Mouse (Mus musculus) limb, embryonic 10.5 days (tissue): ENCODE measurements at regions not wholly inside any gene's neighbourhood (a gene's known extent, or its start where the extent isn't known, plus 50 kb on each side); places are given as distances from the start of the nearest gene placed in this dataset.
"Not testable (repeated sequence)": the region's sequence is repeated elsewhere in the genome, so short reads cannot be mapped to it uniquely, and the experiment has no call there.

Source experiments
- DNase-seq: peaks from one replicate; pipeline ENCODE4 v3.0.0-alpha.2; 2017; ENCODE audit warnings: low spot score
- H3K27ac ChIP-seq: fragments of 300-500 bp; sonication (generic); 2 replicates; pipeline ENCODE4 v1.5.1; 2016; ENCODE audit warnings: mild to moderate bottlenecking
- H3K27me3 ChIP-seq: fragments of 300-500 bp; sonication (generic); 2 replicates; pipeline ENCODE4 v1.6.1; 2016; ENCODE audit warnings: low read depth, mild to moderate bottlenecking; ENCODE audit not compliant: poor library complexity, severe bottlenecking
- H3K36me3 ChIP-seq: fragments of 300-500 bp; sonication (generic); 2 replicates; pipeline ENCODE4 v1.6.1; 2016; ENCODE audit warnings: mild to moderate bottlenecking, moderate library complexity
- H3K4me1 ChIP-seq: fragments of 300-500 bp; sonication (generic); 2 replicates; pipeline ENCODE4 v1.6.1; 2016
- H3K4me3 ChIP-seq: fragments of 300-500 bp; sonication (generic); 2 replicates; pipeline ENCODE4 v1.5.1; 2016; ENCODE audit warnings: mild to moderate bottlenecking, moderate library complexity
- H3K9me3 ChIP-seq: fragments of 300-500 bp; sonication (generic); replicated peaks from 2 replicates; pipeline ENCODE4 v1.6.1; 2016; ENCODE audit warnings: mild to moderate bottlenecking
- WGBS: fragments of 180-500 bp; shearing (Covaris S2); methylation state at CpG from one replicate; pipeline ENCODE4 v1.1.7; 2016; 5-methylcytosine and 5-hydroxymethylcytosine counted together

- peak overlapping the region; percentile 72 for H3K27ac ChIP-seq
- no peaks in the 10 kb centered on the region for H3K27me3 ChIP-seq
- 37% methylated on average over 16 of the region's 16 CpGs for WGBS
- DNase-seq: peak; percentile 62
- H3K4me1 ChIP-seq: peaks cover 9% of the 10 kb centered on the region
- no peaks in the 10 kb centered on the region for H3K36me3 ChIP-seq
- H3K9me3 ChIP-seq: no peaks in the 10 kb centered on the region
- no peak overlapping the region for H3K4me3 ChIP-seq
Observed at GRCm38 (mm10) chr11:16559001-16559699, 50.9 kb upstream of the Sec61g start.

GRCm38 (mm10) chr11:16561727-16562126 lies 53.4 kb upstream of the Sec61g start:
- H3K27ac ChIP-seq: no peak overlapping the region
- H3K9me3 ChIP-seq: no peaks in the 10 kb centered on the region
- no peaks in the 10 kb centered on the region for H3K27me3 ChIP-seq
- no peak for DNase-seq
- peaks cover 9% of the 10 kb centered on the region for H3K4me1 ChIP-seq
- WGBS: 82% methylated on average over 4 of the region's 4 CpGs
- H3K4me3 ChIP-seq: no peak overlapping the region
- H3K36me3 ChIP-seq: no peaks in the 10 kb centered on the region

- Histone ChIP-seq H3K9me3 (no peaks in the 10 kb centered on the region), H3K27me3 (no peaks in the 10 kb centered on the region), H3K36me3 (no peaks in the 10 kb centered on the region), H3K4me3 (no peak overlapping the region), H3K27ac (no peak overlapping the region), H3K4me1 (peaks cover 12% of the 10 kb centered on the region)
- DNase-seq: no peak
- WGBS: 81% methylated on average over 4 of the region's 4 CpGs
Observed at GRCm38 (mm10) chr11:16589085-16589680, 80.9 kb upstream of the Sec61g start.

DNA sequence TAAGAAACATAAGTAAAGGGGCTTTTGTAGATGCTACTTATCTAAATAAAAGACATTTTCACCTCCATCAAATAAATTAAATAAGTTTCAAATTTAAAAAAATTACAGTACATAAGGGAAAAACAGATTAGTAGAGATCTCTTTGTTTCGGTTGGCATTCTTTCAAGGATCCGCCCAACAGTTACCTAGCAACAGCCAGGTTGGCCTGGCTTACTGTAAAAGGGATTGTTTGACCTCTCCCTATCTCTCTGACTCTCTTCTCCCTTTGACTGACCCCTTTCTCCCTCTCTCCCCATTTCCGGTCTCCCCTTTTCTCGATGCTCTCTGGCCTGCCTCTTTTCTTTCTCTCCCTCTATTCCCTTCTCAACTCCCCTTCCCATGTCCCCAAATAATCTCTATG lies 82.3 kb upstream of the Sec61g start:
- Histone ChIP-seq H3K9me3 (no peaks in the 10 kb centered on the region), H3K4me1 (peaks cover 12% of the 10 kb centered on the region), H3K27ac (no peak overlapping the region), H3K4me3 (no peak overlapping the region), H3K27me3 (no peaks in the 10 kb centered on the region), H3K36me3 (no peaks in the 10 kb centered on the region)
- no peak for DNase-seq
- WGBS: 79% methylated on average over 4 of the region's 4 CpGs

GRCm38 (mm10) chr11:16591471-16591921 lies 83.2 kb upstream of the Sec61g start:
- 12% methylated on average over 7 of the region's 7 CpGs for WGBS

GRCm38 (mm10) chr11:16592006-16592405 lies 83.7 kb upstream of the Sec61g start:
- no peak for DNase-seq
- WGBS: 70% methylated on average over 4 of the region's 4 CpGs
- Histone ChIP-seq H3K4me1 (peaks cover 12% of the 10 kb centered on the region), H3K36me3 (no peaks in the 10 kb centered on the region), H3K4me3 (no peak overlapping the region), H3K27ac (peak overlapping the region; percentile 61; the same call in 1 of the 2 replicates), H3K9me3 (no peaks in the 10 kb centered on the region), H3K27me3 (no peaks in the 10 kb centered on the region)

More at GRCm38 (mm10) chr11:16591471-16591921, 83.2 kb upstream of the Sec61g start:
- no peaks in the 10 kb centered on the region for H3K36me3 ChIP-seq
- H3K4me1 ChIP-seq: peaks cover 12% of the 10 kb centered on the region
- no peaks in the 10 kb centered on the region for H3K27me3 ChIP-seq
- H3K27ac ChIP-seq: peak overlapping the region; percentile 61; the same call in 1 of the 2 replicates
- peak; percentile 54 for DNase-seq
- no peaks in the 10 kb centered on the region for H3K9me3 ChIP-seq
- H3K4me3 ChIP-seq: no peak overlapping the region

DNA sequence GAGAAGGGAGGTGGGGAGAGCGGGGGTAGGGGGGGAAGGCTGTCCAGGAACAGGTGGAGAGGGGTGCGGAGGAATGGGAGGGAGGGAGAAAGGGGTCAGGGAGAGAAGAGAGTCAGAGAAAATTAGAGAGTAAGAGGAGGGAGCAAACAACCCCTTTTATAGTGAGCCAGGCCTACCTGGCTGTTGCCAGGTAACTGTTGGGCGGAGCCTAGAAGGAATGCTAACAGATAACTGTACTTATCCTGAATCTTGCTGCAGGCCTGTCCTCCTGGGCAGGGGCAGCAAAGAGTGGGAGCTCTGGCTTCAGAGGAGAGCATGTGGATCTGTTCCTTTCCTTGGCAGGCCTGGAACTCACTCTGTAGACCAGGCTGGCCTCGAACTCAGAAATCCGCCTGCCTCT lies 84.5 kb upstream of the Sec61g start:
- H3K9me3 ChIP-seq: no peaks in the 10 kb centered on the region
- no peak overlapping the region for H3K27ac ChIP-seq
- peaks cover 12% of the 10 kb centered on the region for H3K4me1 ChIP-seq
- no peak for DNase-seq
- no peaks in the 10 kb centered on the region for H3K36me3 ChIP-seq
- H3K27me3 ChIP-seq: no peaks in the 10 kb centered on the region
- no peak overlapping the region for H3K4me3 ChIP-seq
- WGBS: 95% methylated on average over 4 of the region's 5 CpGs

DNA sequence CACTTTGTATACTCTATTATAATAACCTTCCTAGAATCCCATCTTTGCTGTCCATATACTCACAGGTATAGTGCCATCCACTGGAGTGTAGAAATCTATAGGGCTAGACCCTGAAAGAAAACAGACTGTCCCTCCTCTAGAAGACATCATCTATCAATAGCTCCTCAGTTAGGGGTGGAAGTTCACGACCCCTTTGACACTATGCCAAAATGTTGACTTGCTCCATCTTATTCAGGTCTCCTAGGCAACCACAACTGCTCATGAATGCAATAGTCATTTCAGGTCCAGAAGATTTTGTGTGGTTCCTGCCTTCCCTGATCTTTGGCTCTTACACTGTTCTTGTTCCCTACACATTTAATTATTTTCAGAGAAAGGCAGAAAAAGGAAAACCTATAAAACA lies 86.5 kb upstream of the Sec61g start:
- no peak for DNase-seq
- no peak overlapping the region for H3K4me3 ChIP-seq
- H3K27ac ChIP-seq: no peak overlapping the region
- H3K9me3 ChIP-seq: no peaks in the 10 kb centered on the region
- no peaks in the 10 kb centered on the region for H3K27me3 ChIP-seq
- peaks cover 12% of the 10 kb centered on the region for H3K4me1 ChIP-seq
- 85% methylated on average over 1 of the region's 1 CpGs for WGBS
- H3K36me3 ChIP-seq: no peaks in the 10 kb centered on the region

DNA sequence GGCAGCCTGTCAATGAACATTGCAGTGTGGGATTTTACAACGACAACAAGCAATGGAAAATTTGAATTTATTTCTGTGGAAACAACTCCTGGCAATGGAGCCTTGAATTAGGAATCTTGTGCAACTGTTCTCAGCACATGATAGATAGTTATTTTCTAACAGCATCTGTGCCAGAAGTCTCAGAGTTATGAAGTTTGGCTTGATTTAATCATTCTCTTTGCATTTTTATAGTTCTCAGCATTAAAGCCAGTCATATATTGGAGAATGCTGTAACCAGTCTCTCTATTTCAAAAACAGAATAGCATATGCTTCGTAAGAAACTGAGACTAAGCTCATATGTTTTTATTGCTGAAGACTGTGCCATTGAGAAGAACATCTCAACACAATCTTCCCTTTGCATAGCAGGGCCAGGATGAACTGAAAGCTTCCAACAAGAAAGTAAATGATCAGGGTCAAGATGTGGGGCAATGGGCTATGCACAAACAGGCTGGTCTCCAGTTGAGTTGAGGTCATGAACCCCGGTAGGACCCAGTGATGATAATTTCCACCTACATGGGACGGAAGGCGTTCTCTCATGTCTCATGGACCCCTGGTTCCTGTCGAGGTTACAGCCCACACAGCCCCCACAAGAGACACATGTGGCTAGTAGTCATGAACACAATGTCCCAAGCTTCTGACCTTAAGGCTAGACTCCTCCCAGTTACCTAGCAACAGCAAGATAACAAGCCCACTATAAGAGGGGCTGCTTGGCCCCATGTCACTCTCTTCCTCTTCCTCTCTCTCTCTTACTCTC lies 89.0 kb upstream of the Sec61g start:
- Histone ChIP-seq H3K4me3 (no peak overlapping the region), H3K27me3 (no peaks in the 10 kb centered on the region), H3K36me3 (no peaks in the 10 kb centered on the region), H3K4me1 (peaks cover 2% of the 10 kb centered on the region; the same call in 1 of the 2 replicates), H3K9me3 (no peaks in the 10 kb centered on the region), H3K27ac (no peak overlapping the region)
- 88% methylated on average over 6 of the region's 6 CpGs for WGBS
- no peak for DNase-seq

- no peaks in the 10 kb centered on the region; the same call in 1 of the 2 replicates for H3K4me1 ChIP-seq
- H3K27me3 ChIP-seq: no peaks in the 10 kb centered on the region
- no peak overlapping the region for H3K4me3 ChIP-seq
- H3K9me3 ChIP-seq: no peaks in the 10 kb centered on the region
- no peak overlapping the region for H3K27ac ChIP-seq
- no peaks in the 10 kb centered on the region for H3K36me3 ChIP-seq
- 94% methylated on average over 3 of the region's 3 CpGs for WGBS
- no peak for DNase-seq
Observed at GRCm38 (mm10) chr11:16602947-16603346, 94.7 kb upstream of the Sec61g start.

GRCm38 (mm10) chr11:16606435-16607214 lies 98.3 kb upstream of the Sec61g start:
- H3K9me3 ChIP-seq: no peaks in the 10 kb centered on the region
- no peaks in the 10 kb centered on the region; the same call in 1 of the 2 replicates for H3K4me1 ChIP-seq
- H3K4me3 ChIP-seq: no peak overlapping the region
- no peaks in the 10 kb centered on the region for H3K36me3 ChIP-seq
- no peak overlapping the region; the same call in 1 of the 2 replicates for H3K27ac ChIP-seq
- 69% methylated on average over 7 of the region's 7 CpGs for WGBS
- DNase-seq: no peak
- H3K27me3 ChIP-seq: no peaks in the 10 kb centered on the region

- not testable (repeated sequence) for H3K4me1 ChIP-seq, H3K36me3 ChIP-seq, H3K4me3 ChIP-seq, H3K27me3 ChIP-seq, H3K9me3 ChIP-seq, DNase-seq, H3K27ac ChIP-seq
- 96% methylated on average over 3 of the region's 3 CpGs for WGBS
Observed at GRCm38 (mm10) chr11:16607900-16608422, 99.7 kb upstream of the Sec61g start.
